Mouse (Mus musculus): Measurements from ENCODE around the gene Apol6.

DNA sequence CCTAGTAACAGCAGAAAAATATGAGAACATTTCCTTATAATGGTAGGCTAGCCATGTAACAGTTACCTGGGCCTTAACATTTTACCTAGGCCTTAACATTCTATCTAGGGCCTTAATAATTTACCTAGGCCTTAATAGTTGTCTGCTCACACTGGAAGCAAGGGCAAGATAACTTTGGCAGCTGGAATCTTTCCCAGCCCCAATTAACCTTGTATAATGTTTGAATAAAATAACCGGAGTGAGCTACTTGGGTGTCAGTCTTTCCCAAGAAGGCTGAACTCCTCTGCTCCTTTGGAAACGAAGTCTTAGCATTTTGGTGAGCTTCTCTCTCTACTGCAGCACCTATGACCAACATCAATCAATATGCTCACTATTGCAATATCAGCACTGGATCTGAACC is 46.5 kb upstream of the Apol6 start:
- TF ChIP-seq CTCF (IDR thresholded peaks at IDR 0.05) (no peak), EP300 (IDR thresholded peaks at IDR 0.05) (no peak)
